Mouse (Mus musculus): ENCODE results near the gene Strc. TPM values are rescaled to one million over a fixed set of nuclear protein-coding genes. Genes with fewer than 3 reads are reported as not detected.

Gene Strc
- polyA plus RNA-seq, 1 experiment: not detected

- Histone ChIP-seq H3K27ac (ENCODE audit: insufficient read depth, low read length) (no peak overlapping the region), H3K36me3 (ENCODE audit: control insufficient read depth, insufficient read depth, low read length, poor library complexity, severe bottlenecking) (no peaks in the 10 kb centered on the region), H3K4me3 (ENCODE audit: low read depth, low read length) (peak overlapping the region; percentile 71), H3K4me1 (ENCODE audit: control insufficient read depth, insufficient read depth, low read length) (no peaks in the 10 kb centered on the region), H3K9me3 (replicated peaks; ENCODE audit: control insufficient read depth, insufficient read depth, low read length, poor library complexity, severe bottlenecking) (no peaks in the 10 kb centered on the region), H3K27me3 (ENCODE audit: control insufficient read depth, insufficient read depth, low read length, poor library complexity, severe bottlenecking) (no peaks in the 10 kb centered on the region), H3K9ac (ENCODE audit: low read depth, poor library complexity, severe bottlenecking) (peak overlapping the region; percentile 75)
- no peak for TF ChIP-seq CTCF (IDR thresholded peaks at IDR 0.05; ENCODE audit: low read depth, low read length)
- no peak for TF ChIP-seq EP300 (IDR thresholded peaks at IDR 0.05; ENCODE audit: insufficient read depth, low read depth, low read length)
- no peak for TF ChIP-seq POLR2A (IDR thresholded peaks at IDR 0.05; ENCODE audit: insufficient read depth, low read length)
Measured at GRCm38 (mm10) chr2:121354378-121354777, 32.6 kb downstream of the Strc start.

GRCm38 (mm10) chr2:121353156-121353555 is 33.8 kb downstream of the Strc start:
- Histone ChIP-seq H3K9ac (ENCODE audit: low read depth, poor library complexity, severe bottlenecking) (no peak overlapping the region), H3K9me3 (replicated peaks; ENCODE audit: control insufficient read depth, insufficient read depth, low read length, poor library complexity, severe bottlenecking) (no peaks in the 10 kb centered on the region), H3K4me3 (ENCODE audit: low read depth, low read length) (no peak overlapping the region), H3K36me3 (ENCODE audit: control insufficient read depth, insufficient read depth, low read length, poor library complexity, severe bottlenecking) (no peaks in the 10 kb centered on the region), H3K4me1 (ENCODE audit: control insufficient read depth, insufficient read depth, low read length) (no peaks in the 10 kb centered on the region), H3K27me3 (ENCODE audit: control insufficient read depth, insufficient read depth, low read length, poor library complexity, severe bottlenecking) (no peaks in the 10 kb centered on the region), H3K27ac (ENCODE audit: insufficient read depth, low read length) (no peak overlapping the region)
- no peak for TF ChIP-seq EP300 (IDR thresholded peaks at IDR 0.05; ENCODE audit: insufficient read depth, low read depth, low read length)
- no peak for TF ChIP-seq POLR2A (IDR thresholded peaks at IDR 0.05; ENCODE audit: insufficient read depth, low read length)

GRCm38 (mm10) chr2:121339057-121339456 is 47.9 kb downstream of the Strc start:
- no peak for TF ChIP-seq POLR2A (IDR thresholded peaks at IDR 0.05; ENCODE audit: insufficient read depth, low read length)
- no peak for TF ChIP-seq EP300 (IDR thresholded peaks at IDR 0.05; ENCODE audit: insufficient read depth, low read depth, low read length)
- TF ChIP-seq CTCF (IDR thresholded peaks at IDR 0.05; ENCODE audit: low read depth, low read length): peak; percentile 25
- no peak overlapping the region for H3K4me3 ChIP-seq (ENCODE audit: low read depth, low read length)
- H3K36me3 ChIP-seq (ENCODE audit: control insufficient read depth, insufficient read depth, low read length, poor library complexity, severe bottlenecking): no peaks in the 10 kb centered on the region
- H3K9ac ChIP-seq (ENCODE audit: low read depth, poor library complexity, severe bottlenecking): no peak overlapping the region
- H3K4me1 ChIP-seq (ENCODE audit: control insufficient read depth, insufficient read depth, low read length): peaks cover 1% of the 10 kb centered on the region
- no peaks in the 10 kb centered on the region for H3K27me3 ChIP-seq (ENCODE audit: control insufficient read depth, insufficient read depth, low read length, poor library complexity, severe bottlenecking)
- H3K27ac ChIP-seq (ENCODE audit: insufficient read depth, low read length): no peak overlapping the region
- H3K9me3 ChIP-seq (replicated peaks; ENCODE audit: control insufficient read depth, insufficient read depth, low read length, poor library complexity, severe bottlenecking): no peaks in the 10 kb centered on the region

- H3K27me3 ChIP-seq (ENCODE audit: control insufficient read depth, insufficient read depth, low read length, poor library complexity, severe bottlenecking): no peaks in the 10 kb centered on the region
- no peak overlapping the region for H3K4me3 ChIP-seq (ENCODE audit: low read depth, low read length)
- no peak overlapping the region for H3K9ac ChIP-seq (ENCODE audit: low read depth, poor library complexity, severe bottlenecking)
- no peak for TF ChIP-seq CTCF (IDR thresholded peaks at IDR 0.05; ENCODE audit: low read depth, low read length)
- no peak for TF ChIP-seq EP300 (IDR thresholded peaks at IDR 0.05; ENCODE audit: insufficient read depth, low read depth, low read length)
- no peak for TF ChIP-seq POLR2A (IDR thresholded peaks at IDR 0.05; ENCODE audit: insufficient read depth, low read length)
- H3K27ac ChIP-seq (ENCODE audit: insufficient read depth, low read length): no peak overlapping the region
- no peaks in the 10 kb centered on the region for H3K4me1 ChIP-seq (ENCODE audit: control insufficient read depth, insufficient read depth, low read length)
- H3K9me3 ChIP-seq (replicated peaks; ENCODE audit: control insufficient read depth, insufficient read depth, low read length, poor library complexity, severe bottlenecking): no peaks in the 10 kb centered on the region
- H3K36me3 ChIP-seq (ENCODE audit: control insufficient read depth, insufficient read depth, low read length, poor library complexity, severe bottlenecking): no peaks in the 10 kb centered on the region
Measured at GRCm38 (mm10) chr2:121329492-121329891, 57.5 kb downstream of the Strc start.

- Histone ChIP-seq H3K36me3 (ENCODE audit: control insufficient read depth, insufficient read depth, low read length, poor library complexity, severe bottlenecking) (no peaks in the 10 kb centered on the region), H3K27me3 (ENCODE audit: control insufficient read depth, insufficient read depth, low read length, poor library complexity, severe bottlenecking) (no peaks in the 10 kb centered on the region), H3K27ac (ENCODE audit: insufficient read depth, low read length) (no peak overlapping the region), H3K9ac (ENCODE audit: low read depth, poor library complexity, severe bottlenecking) (no peak overlapping the region), H3K9me3 (replicated peaks; ENCODE audit: control insufficient read depth, insufficient read depth, low read length, poor library complexity, severe bottlenecking) (no peaks in the 10 kb centered on the region), H3K4me3 (ENCODE audit: low read depth, low read length) (no peak overlapping the region), H3K4me1 (ENCODE audit: control insufficient read depth, insufficient read depth, low read length) (no peaks in the 10 kb centered on the region)
- TF ChIP-seq POLR2A (IDR thresholded peaks at IDR 0.05; ENCODE audit: insufficient read depth, low read length) (no peak), EP300 (IDR thresholded peaks at IDR 0.05; ENCODE audit: insufficient read depth, low read depth, low read length) (no peak), CTCF (IDR thresholded peaks at IDR 0.05; ENCODE audit: low read depth, low read length) (no peak)
Measured at GRCm38 (mm10) chr2:121323693-121324470, 63.1 kb downstream of the Strc start.

GRCm38 (mm10) chr2:121323041-121323440 is 63.9 kb downstream of the Strc start:
- no peak overlapping the region for H3K27ac ChIP-seq (ENCODE audit: insufficient read depth, low read length)
- no peaks in the 10 kb centered on the region for H3K9me3 ChIP-seq (replicated peaks; ENCODE audit: control insufficient read depth, insufficient read depth, low read length, poor library complexity, severe bottlenecking)
- no peak for TF ChIP-seq CTCF (IDR thresholded peaks at IDR 0.05; ENCODE audit: low read depth, low read length)
- no peak for TF ChIP-seq POLR2A (IDR thresholded peaks at IDR 0.05; ENCODE audit: insufficient read depth, low read length)
- TF ChIP-seq EP300 (IDR thresholded peaks at IDR 0.05; ENCODE audit: insufficient read depth, low read depth, low read length): no peak
- no peaks in the 10 kb centered on the region for H3K4me1 ChIP-seq (ENCODE audit: control insufficient read depth, insufficient read depth, low read length)
- H3K4me3 ChIP-seq (ENCODE audit: low read depth, low read length): no peak overlapping the region
- H3K9ac ChIP-seq (ENCODE audit: low read depth, poor library complexity, severe bottlenecking): no peak overlapping the region
- no peaks in the 10 kb centered on the region for H3K36me3 ChIP-seq (ENCODE audit: control insufficient read depth, insufficient read depth, low read length, poor library complexity, severe bottlenecking)
- H3K27me3 ChIP-seq (ENCODE audit: control insufficient read depth, insufficient read depth, low read length, poor library complexity, severe bottlenecking): no peaks in the 10 kb centered on the region

All from ES-Bruce4 (cell line).